Mouse (Mus musculus) lung, postnatal 0 days (tissue): ENCODE data around the gene Gm49378. TPM values are rescaled to one million over a fixed set of nuclear protein-coding genes. Genes with fewer than 3 reads are reported as not detected.

ENCODE experiments used
- ATAC-seq: fragments of 200-750 bp; cut with Nextera tagmentation; 2 replicates; pipeline ENCODE4 v1.8.0; 2017; ENCODE audit warnings: moderate library complexity
- DNase-seq: peaks from one replicate; pipeline ENCODE4 v3.0.0-alpha.2; 2016; ENCODE audit warnings: low spot score
- H3K27ac ChIP-seq: fragments of 300-500 bp; sonication (generic); 2 replicates; pipeline ENCODE4 v1.5.1; 2014; ENCODE audit warnings: antibody characterized with exemption, mild to moderate bottlenecking, low read length, mixed read lengths
- H3K27me3 ChIP-seq: fragments of 300-500 bp; sonication (generic); replicated peaks from 2 replicates; pipeline ENCODE4 v1.6.1; 2014; ENCODE audit warnings: low read length, mixed read lengths; ENCODE audit not compliant: insufficient read depth
- H3K36me3 ChIP-seq: fragments of 300-500 bp; sonication (generic); 2 replicates; pipeline ENCODE4 v1.6.1; 2014; ENCODE audit warnings: low read length, mixed read lengths; ENCODE audit not compliant: insufficient read depth
- H3K4me1 ChIP-seq: fragments of 300-500 bp; sonication (generic); 2 replicates; pipeline ENCODE4 v1.6.1; 2014; ENCODE audit warnings: antibody characterized with exemption, low read depth, low read length, mixed read lengths; ENCODE audit not compliant: insufficient read depth
- H3K4me2 ChIP-seq: fragments of 300-500 bp; sonication (generic); replicated peaks from 2 replicates; pipeline ENCODE4 v1.6.1; 2014; ENCODE audit warnings: low read depth, mild to moderate bottlenecking, low read length, moderate library complexity, mixed read lengths
- H3K4me3 ChIP-seq: fragments of 300-500 bp; sonication (generic); 2 replicates; pipeline ENCODE4 v1.5.1; 2014; ENCODE audit warnings: low read depth, low read length
- H3K9ac ChIP-seq: fragments of 300-500 bp; sonication (generic); replicated peaks from 2 replicates; pipeline ENCODE4 v1.6.1; 2014; ENCODE audit warnings: low read depth, mild to moderate bottlenecking
- H3K9me3 ChIP-seq: fragments of 300-500 bp; sonication (generic); 2 replicates; pipeline ENCODE4 v1.6.1; 2016; ENCODE audit warnings: low read length, mixed read lengths
- CTCF ChIP-seq: IDR thresholded peaks from 2 replicates; pipeline ENCODE4 v1.5.1; 2016; ENCODE audit warnings: antibody characterized with exemption, mild to moderate bottlenecking
- EP300 ChIP-seq: IDR thresholded peaks from 2 replicates; pipeline ENCODE4 v1.6.1; 2016; ENCODE audit warnings: antibody characterized with exemption, mild to moderate bottlenecking, control low read depth
- WGBS: fragments of 180-500 bp; shearing (Covaris S2); extraction: QIAGEN DNeasy Blood & Tissue Kit; methylation state at CpG from one replicate; pipeline ENCODE4 v1.1.7; 2014; 5-methylcytosine and 5-hydroxymethylcytosine counted together
- polyA plus RNA-seq: library from polyadenylated mRNA; unstranded; fragments of >200 nt; fragmentation: Nextera tagmentation; extraction: Ambion mirVana; gene quantifications from 2 replicates; pipeline ENCODE4 v1.2.1, GENCODE M21; 2015

Gm49378 gene
- polyA plus RNA-seq, 1 experiment from 2014 or later: 1.2 TPM

GRCm38 (mm10) chr14:55608339-55608738 lies 29.4 kb downstream of the Gm49378 start:
- no peak overlapping the region for H3K4me3 ChIP-seq
- ATAC-seq: no peak
- 100% methylated on average over 6 of the region's 6 CpGs for WGBS
- TF ChIP-seq CTCF (no peak), EP300 (no peak)
- no peak for DNase-seq
- H3K9ac ChIP-seq: no peak overlapping the region
- H3K36me3 ChIP-seq: peaks cover 35% of the 10 kb centered on the region
- H3K27ac ChIP-seq: no peak overlapping the region
- H3K4me1 ChIP-seq: peaks cover 5% of the 10 kb centered on the region
- no peak overlapping the region for H3K4me2 ChIP-seq
- no peaks in the 10 kb centered on the region for H3K27me3 ChIP-seq
- no peaks in the 10 kb centered on the region for H3K9me3 ChIP-seq

- 92% methylated on average over 16 of the region's 16 CpGs for WGBS
- H3K4me2 ChIP-seq: no peak overlapping the region
- H3K9me3 ChIP-seq: no peaks in the 10 kb centered on the region
- H3K27me3 ChIP-seq: no peaks in the 10 kb centered on the region
- H3K36me3 ChIP-seq: peaks cover 41% of the 10 kb centered on the region
- TF ChIP-seq EP300: no peak
- no peak for TF ChIP-seq CTCF
- H3K9ac ChIP-seq: no peak overlapping the region; the same call in 1 of the 2 replicates
- no peak overlapping the region for H3K4me3 ChIP-seq
- H3K27ac ChIP-seq: no peak overlapping the region
- H3K4me1 ChIP-seq: peaks cover 5% of the 10 kb centered on the region
- ATAC-seq (no peak), DNase-seq (no peak)
Observed at GRCm38 (mm10) chr14:55605743-55606459, 31.8 kb downstream of the Gm49378 start.

- peaks cover 5% of the 10 kb centered on the region for H3K4me1 ChIP-seq
- DNase-seq (no peak), ATAC-seq (no peak)
- peak overlapping the region; percentile 74 for H3K9ac ChIP-seq
- WGBS: 89% methylated on average over 11 of the region's 11 CpGs
- peaks cover 48% of the 10 kb centered on the region for H3K36me3 ChIP-seq
- TF ChIP-seq CTCF: no peak
- no peak for TF ChIP-seq EP300
- peak overlapping the region; percentile 93 for H3K27ac ChIP-seq
- no peaks in the 10 kb centered on the region for H3K27me3 ChIP-seq
- peak overlapping the region; percentile 58 for H3K4me3 ChIP-seq
- H3K4me2 ChIP-seq: peak overlapping the region; percentile 67
- no peaks in the 10 kb centered on the region for H3K9me3 ChIP-seq
Observed at GRCm38 (mm10) chr14:55604823-55605222, 32.9 kb downstream of the Gm49378 start.

- Histone ChIP-seq H3K4me3 (peak overlapping the region; percentile 58), H3K27me3 (no peaks in the 10 kb centered on the region), H3K4me1 (peaks cover 5% of the 10 kb centered on the region), H3K9ac (peak overlapping the region; percentile 74), H3K9me3 (no peaks in the 10 kb centered on the region), H3K4me2 (peak overlapping the region; percentile 67), H3K27ac (peak overlapping the region; percentile 93), H3K36me3 (peaks cover 48% of the 10 kb centered on the region)
- peak; percentile 96 for ATAC-seq
- DNase-seq: peak; percentile 98
- WGBS: 7% methylated on average over 18 of the region's 19 CpGs
- peak; percentile 98 for TF ChIP-seq CTCF
- peak; percentile 66; the same call in 1 of the 2 replicates for TF ChIP-seq EP300
Observed at GRCm38 (mm10) chr14:55603633-55604576, 33.8 kb downstream of the Gm49378 start.

- DNase-seq: no peak
- Histone ChIP-seq H3K4me3 (peak within 1 kb of the TSS; percentile 58), H3K27me3 (no peaks in the 10 kb centered on the region), H3K9ac (peak within 1 kb of the TSS; percentile 74), H3K36me3 (peaks cover 46% of the 10 kb centered on the region), H3K4me2 (peak within 1 kb of the TSS; percentile 67), H3K4me1 (peaks cover 5% of the 10 kb centered on the region), H3K9me3 (no peaks in the 10 kb centered on the region), H3K27ac (peak within 1 kb of the TSS; percentile 93)
- no peak for ATAC-seq
- TF ChIP-seq CTCF (no peak), EP300 (no peak)
- 87% methylated on average over 7 of the region's 7 CpGs for WGBS
Observed at GRCm38 (mm10) chr14:55603271-55603632, 34.4 kb downstream of the Gm49378 start, which contains the start of gene Irf9. Gene Irf9 (plus strand): TSS chr14:55603571.
